Mouse (Mus musculus) cortical plate, adult 2 months (tissue): ENCODE measurements around the gene Actn4. TPM values are rescaled to one million over a fixed set of nuclear protein-coding genes. Genes with fewer than 3 reads are reported as not detected.
A peak's percentile ranks its signal among the peaks of the same experiment; 100 is the strongest.
"Not testable (repeated sequence)": the region's sequence is repeated elsewhere in the genome, so short reads cannot be mapped to it uniquely, and the experiment has no call there.

Experiments
- H3K27ac ChIP-seq: fragments of 200-500 bp; 2 replicates; pipeline ENCODE4 v1.5.1; 2012; ENCODE audit warnings: low read length, control low read depth, inconsistent platforms; ENCODE audit not compliant: insufficient read depth
- H3K4me1 ChIP-seq: fragments of 200-500 bp; 2 replicates; pipeline ENCODE4 v1.6.1; 2011; ENCODE audit warnings: low read length; ENCODE audit not compliant: control insufficient read depth, insufficient read depth
- H3K4me3 ChIP-seq: fragments of 200-500 bp; 2 replicates; pipeline ENCODE4 v1.5.1; 2011; ENCODE audit warnings: mild to moderate bottlenecking, low read length, control low read depth; ENCODE audit not compliant: insufficient read depth
- CTCF ChIP-seq: fragments of 200-500 bp; IDR thresholded peaks from 2 replicates; pipeline ENCODE4 v1.5.1; 2011; ENCODE audit warnings: mild to moderate bottlenecking, control low read depth, low read length; ENCODE audit not compliant: insufficient read depth; ENCODE audit errors: extremely low read depth
- POLR2A ChIP-seq: fragments of 200-500 bp; IDR thresholded peaks from 2 replicates; pipeline ENCODE4 v1.6.1; 2011; ENCODE audit warnings: mild to moderate bottlenecking, low read length, control low read depth; ENCODE audit not compliant: insufficient read depth; ENCODE audit errors: extremely low read depth
- polyA plus RNA-seq: library from polyadenylated mRNA; depleted of rRNA; stranded (reverse); fragments of >200 nt; gene quantifications from 2 replicates; pipeline ENCODE4 v1.2.3, GENCODE M21; 2012

Gene Actn4
- polyA plus RNA-seq, 1 experiment: 178 TPM

DNA sequence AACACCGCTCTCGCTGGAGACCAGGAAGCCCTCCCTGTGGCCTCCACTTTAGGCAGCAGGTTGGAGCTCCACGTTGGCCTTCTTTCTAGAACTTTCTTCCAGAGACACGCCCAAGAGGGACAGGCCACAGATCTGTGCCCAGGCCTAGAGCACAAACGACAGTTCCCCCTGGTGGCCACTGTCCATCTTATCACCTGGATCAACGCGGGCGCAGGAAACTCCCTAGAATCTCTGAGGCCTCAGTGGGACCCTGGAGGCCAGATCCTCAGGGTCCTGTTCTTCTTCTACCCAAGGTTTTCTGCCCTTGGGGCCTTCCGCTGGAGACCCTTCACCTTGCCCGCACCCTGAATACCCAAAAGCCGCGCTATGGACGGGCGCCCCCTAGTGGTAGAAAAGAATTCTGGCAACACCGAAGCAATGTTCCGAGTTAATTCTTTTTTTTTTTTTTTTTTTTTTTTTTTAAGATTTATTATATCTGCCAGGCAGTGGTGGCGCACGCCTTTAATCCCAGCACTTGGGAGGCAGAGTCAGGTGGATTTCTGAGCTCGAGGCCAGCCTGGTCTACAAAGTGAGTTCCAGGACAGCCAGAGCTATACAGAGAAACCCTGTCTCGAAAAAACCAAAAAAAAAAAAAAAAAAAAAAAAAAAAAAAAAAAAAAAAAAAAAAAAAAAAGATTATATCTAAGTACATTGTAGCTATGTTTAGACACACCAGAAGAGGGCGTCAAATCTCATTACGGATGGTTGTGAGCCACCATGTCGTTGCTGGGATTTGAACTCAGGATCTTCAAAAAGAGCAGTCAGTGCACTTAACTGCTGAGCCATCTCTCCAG lies 94.4 kb downstream of the Actn4 start:
- H3K4me1 ChIP-seq, H3K27ac ChIP-seq: not testable (repeated sequence)
- H3K4me3 ChIP-seq: 0 out of 2 replicates have a peak overlapping the region, but pooled peaks have one; percentile 14
- TF ChIP-seq CTCF: peak; percentile 47; the same call in 1 of the 2 replicates

- H3K27ac ChIP-seq: no peak overlapping the region
- H3K4me3 ChIP-seq: no peak overlapping the region
- TF ChIP-seq CTCF: no peak
- TF ChIP-seq POLR2A: no peak
- H3K4me1 ChIP-seq: peaks cover 6% of the 10 kb centered on the region
These were observed 95.2 kb downstream of the Actn4 start for GRCm38 (mm10) chr7:28866769-28867507.

DNA sequence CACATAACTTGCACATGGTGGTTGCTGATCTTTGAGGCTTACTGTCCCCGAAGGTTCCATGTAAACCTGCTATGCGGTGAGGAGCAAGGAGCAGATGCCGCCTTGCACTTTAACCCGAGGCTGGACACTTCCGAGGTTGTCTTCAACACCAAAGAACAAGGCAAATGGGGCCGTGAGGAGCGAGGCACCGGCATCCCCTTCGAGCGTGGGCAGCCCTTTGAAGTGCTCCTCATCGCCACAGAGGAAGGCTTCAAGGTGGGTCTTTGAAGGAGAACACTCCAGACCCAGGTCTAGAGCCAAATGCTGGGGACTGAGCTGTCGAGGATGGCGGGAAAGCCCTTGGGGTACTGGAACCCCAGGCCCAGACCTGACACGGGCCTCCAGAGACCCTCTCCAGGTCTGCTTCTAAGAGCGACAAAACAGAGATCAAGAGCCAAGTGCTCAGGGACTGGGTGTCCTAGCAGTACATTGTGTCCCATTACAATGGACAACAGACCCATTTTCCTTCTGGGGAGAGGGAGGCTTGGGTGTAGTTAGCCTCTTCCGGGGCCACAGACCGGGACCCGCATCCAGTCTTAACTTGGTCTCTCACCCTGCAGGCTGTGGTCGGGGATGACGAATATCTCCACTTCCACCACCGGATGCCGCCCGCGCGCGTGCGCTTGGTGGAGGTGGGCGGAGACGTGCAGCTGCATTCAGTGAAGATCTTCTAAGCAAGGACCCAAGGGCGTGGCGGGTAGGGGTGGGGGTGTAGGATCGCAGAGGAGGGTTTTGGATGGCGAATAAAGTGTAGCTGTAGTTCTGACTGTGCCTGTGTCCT lies 96.4 kb downstream of the Actn4 start:
- peaks cover 6% of the 10 kb centered on the region for H3K4me1 ChIP-seq
- no peak overlapping the region for H3K4me3 ChIP-seq
- H3K27ac ChIP-seq: peak overlapping the region; percentile 67; the same call in 1 of the 2 replicates
- TF ChIP-seq POLR2A (no peak), CTCF (no peak)

- TF ChIP-seq CTCF (no peak), POLR2A (no peak)
- H3K27ac ChIP-seq: no peak overlapping the region
- H3K4me3 ChIP-seq: no peak overlapping the region
- peaks cover 6% of the 10 kb centered on the region for H3K4me1 ChIP-seq
These were observed 97.8 kb downstream of the Actn4 start for GRCm38 (mm10) chr7:28864288-28864750.

DNA sequence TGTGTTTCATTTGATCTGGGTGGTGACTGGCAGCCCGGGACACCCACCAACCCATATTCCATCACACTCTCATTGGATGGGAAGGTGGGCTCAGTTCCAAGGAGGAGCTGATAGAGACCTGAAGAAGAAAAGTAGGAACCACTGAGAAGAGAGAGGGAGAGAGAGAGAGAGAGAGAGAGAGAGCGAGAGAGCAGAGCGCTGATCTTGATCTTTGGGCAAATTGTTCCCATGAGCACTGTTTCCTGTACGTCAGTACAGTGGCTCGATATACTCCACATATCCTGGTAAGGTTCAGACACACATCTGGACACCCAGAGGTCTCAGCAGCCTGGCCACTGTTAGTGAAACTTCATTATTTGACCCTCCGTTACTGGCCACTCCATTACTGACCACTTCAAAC lies 98.6 kb downstream of the Actn4 start, which contains the start of gene Lgals7:
Gene Lgals7 (plus strand): TSS at position 314 of the 400 bp plus-strand sequence.
- no peak within 1 kb of the TSS for H3K27ac ChIP-seq
- TF ChIP-seq CTCF (no peak), POLR2A (no peak)
- peaks cover 6% of the 10 kb centered on the region for H3K4me1 ChIP-seq
- no peak within 1 kb of the TSS for H3K4me3 ChIP-seq

DNA sequence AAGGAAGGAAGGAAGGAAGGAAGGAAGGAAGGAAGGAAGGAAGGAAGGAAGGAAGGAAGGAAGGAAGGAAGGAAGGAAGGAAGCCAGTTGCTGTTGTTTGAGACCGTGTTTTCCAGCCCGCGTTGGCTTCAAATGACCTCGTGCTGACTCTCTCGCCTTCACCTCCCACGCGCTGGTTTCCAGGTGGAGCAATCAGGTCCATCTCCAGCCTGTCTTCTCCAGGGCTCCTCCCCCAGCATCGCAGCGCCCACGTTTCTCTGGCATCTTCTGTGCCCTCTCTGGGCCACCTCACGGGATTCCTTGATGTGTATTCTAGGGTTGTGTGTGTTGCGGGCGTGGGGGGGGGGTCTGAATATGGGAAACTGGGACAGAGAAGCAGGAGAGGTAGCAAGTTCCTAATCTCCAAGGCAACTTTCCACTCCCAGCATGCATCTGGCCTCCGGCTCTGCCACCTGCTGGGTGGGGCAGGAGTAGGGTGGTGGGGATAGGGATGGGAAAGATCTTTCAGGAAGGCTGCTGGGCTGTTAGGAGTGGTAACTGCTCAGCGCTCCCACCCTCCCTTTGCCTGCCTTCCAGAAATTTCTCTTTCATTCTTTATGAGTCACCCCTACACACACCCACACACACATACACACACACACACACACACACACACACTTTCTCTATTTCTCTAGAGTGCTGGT lies 99.2 kb downstream of the Actn4 start:
- Histone ChIP-seq H3K4me3 (no peak overlapping the region), H3K27ac (no peak overlapping the region), H3K4me1 (peaks cover 6% of the 10 kb centered on the region)
- no peak for TF ChIP-seq POLR2A
- TF ChIP-seq CTCF: no peak

- no peak for TF ChIP-seq CTCF
- no peak for TF ChIP-seq POLR2A
- peaks cover 6% of the 10 kb centered on the region for H3K4me1 ChIP-seq
- H3K27ac ChIP-seq: no peak overlapping the region
- H3K4me3 ChIP-seq: no peak overlapping the region
These were observed 101.2 kb downstream of the Actn4 start for GRCm38 (mm10) chr7:28860898-28861297.

DNA sequence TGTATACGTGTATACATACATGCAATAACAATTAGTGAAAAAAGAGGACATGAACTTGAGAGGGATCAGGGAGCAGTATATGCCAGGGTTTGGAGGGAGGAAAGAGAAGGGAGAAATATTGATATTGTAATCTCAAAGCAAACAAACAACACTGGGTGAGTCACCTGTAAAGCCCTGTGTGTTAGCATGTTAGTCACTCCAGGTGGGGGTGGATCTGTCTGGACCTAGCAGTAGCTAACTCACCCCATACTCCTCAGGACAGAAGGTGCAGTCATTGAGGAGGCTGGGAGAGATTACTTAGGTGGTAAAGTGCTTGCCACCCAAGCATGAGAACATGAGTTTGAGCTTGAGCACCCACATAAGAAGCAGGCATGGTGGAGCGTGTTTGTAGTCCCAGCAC lies 102.2 kb downstream of the Actn4 start:
- Histone ChIP-seq H3K4me3 (no peak overlapping the region), H3K27ac (no peak overlapping the region), H3K4me1 (peaks cover 2% of the 10 kb centered on the region)
- no peak for TF ChIP-seq POLR2A
- no peak for TF ChIP-seq CTCF
